Mouse (Mus musculus) regulatory T cell (primary cell): ENCODE data around the gene Hpd.

Experiments used
- in situ Hi-C: fragments of 300-600 bp; cut with MboI, MseI; formaldehyde crosslinking; loops from one replicate; pipeline ENCODE4 v1.15.1; 2025; ENCODE audit warnings: high pct_unique_total_duplicates

The Hpd gene

DNA sequence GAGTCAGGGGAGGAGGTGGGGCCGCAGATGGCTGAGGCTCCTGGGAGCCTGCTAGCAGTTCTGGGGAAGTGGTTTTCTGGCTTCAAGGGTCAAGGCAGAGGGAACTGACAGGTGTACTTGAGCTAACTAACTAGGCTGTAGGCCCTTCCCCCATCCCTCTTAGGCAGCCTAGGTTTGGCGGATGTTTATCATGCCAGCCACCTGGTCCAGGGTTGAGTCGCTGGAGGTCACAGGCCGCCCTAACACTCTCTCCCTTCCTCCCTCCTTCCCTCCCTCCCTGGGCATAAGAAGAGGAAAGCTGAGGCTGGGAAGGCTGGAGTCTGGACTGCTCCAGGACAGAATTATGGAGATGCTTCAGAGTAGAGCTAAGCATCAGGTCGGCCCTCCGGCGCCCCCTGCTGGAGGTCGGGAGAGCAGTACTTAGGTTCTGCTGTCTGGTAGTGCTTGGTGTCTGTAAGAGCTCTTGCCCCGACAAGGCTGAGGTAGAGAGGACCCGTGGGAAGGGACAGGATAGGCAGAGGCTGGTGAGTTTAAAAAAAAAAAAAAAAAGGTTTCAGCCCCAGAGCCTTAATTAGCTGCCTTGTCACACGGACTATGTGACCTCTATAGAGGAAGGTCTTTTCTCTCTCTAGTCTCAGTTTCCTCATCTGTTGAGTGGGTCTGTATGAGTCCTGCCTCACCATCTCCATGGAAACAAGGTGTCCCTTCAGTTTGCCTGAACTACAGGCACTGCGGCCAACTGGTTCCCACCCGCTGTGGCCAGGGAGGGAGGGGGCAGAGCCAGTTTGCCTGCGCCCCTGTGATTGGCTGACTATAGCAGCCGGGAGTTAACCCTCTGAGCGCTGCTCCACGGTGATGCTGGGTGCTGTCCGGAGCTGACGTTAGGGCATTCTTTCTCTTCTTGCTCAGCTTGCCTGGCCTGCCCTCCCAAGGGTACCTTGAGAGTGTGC, 32.8 kb downstream of the Hpd start:
- in situ Hi-C loops, result no loop called here

DNA sequence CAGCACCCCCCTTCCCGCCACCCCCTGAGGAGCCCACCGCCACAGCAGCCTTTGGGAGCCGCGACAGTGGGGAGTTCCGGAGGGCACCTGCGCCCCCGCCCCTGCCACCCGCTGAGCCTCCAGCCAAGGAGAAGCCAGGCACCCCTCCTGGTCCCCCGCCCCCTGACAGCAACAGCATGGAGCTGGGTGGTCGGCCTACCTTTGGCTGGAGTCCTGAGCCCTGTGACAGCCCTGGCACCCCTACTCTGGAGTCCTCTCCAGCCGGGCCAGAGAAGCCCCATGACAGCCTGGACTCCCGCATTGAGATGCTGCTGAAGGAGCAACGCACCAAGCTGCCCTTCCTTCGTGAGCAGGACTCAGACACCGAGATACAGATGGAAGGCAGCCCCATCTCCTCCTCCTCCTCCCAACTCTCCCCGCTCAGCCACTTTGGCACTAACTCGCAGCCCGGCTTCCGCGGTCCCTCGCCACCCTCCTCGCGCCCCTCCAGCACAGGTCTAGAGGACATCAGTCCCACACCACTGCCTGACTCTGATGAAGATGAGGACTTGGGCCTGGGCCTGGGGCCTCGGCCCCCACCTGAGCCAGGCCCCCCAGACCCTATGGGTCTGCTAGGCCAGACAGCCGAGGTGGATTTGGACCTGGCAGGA, 34.3 kb downstream of the Hpd start:
- in situ Hi-C loops, result no loop called here

DNA sequence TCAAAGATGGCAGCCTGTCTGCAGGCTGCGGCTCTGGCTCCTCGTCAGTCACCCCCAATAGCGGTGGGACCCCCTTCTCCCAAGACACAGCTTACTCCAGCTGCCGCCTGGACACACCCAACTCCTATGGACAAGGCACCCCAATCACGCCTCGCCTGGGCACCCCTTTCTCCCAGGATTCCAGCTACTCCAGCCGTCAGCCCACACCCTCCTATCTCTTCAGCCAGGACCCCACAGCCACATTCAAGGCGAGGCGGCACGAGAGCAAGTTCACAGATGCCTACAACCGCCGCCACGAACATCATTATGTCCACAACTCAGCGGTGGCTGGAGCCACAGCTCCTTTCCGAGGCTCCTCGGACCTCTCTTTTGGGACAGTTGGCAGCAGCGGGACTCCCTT, 35.0 kb downstream of the Hpd start:
- in situ Hi-C loops, result no loop called here

DNA sequence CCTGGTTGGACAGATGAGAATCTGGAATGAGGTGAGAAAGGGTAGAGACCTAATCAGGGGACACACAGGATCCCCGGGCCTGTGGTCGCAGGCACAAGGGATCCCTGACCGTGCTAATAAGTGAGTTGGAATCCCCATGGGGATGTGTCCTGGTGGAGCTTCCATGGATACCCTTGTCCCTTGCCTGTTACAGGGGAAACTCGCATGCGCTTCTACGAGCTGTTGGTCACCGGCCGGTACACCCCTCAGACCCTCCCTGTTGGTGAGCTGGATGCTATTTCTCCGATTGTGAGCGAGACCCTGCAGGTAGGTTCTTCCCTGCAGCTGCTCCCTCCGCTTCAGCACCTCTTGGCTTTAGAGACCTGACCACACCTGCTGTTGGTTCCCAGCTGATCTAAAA, 36.2 kb downstream of the Hpd start:
- in situ Hi-C loops, result no loop called here

DNA sequence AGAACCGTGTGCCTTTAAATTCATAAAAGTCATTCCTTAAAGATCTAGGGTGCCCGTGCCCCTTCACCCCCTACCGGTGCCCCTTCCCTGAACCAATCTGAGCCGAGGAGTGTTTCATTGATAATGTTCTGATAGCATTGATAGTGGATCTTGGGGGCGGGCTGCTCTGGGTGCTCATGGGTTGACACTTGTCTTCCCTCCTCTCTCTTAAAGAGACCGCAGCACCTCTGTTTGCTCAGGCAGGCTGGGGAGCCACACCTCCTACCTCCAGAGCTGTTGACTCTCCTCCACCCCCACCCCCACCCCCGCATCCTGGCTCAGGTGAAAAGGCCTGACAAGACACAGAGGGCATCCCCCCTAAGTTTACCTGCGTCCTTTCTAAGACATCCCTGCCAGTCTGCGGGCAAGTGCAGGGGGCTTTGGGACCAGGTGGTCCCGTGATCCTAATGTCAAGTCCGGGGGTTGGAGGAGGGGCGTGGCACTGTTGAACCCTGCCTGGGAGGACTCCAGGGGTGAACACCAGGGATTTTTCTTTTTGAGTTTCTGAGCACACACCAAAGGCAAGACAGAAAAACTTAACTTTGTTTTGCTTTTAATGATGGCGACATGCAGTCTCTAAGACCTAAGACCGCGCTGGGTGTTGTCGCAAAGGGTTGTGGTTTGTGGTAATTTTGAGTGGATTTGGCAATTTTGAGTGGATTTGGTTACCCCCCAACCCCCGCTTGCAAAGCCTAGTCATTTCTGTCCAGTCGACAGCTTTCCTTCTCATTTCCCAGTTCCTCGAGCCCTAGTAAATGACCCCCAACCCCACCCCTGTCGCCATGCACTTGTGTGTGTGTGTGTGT, 37.6 kb downstream of the Hpd start:
- in situ Hi-C loops, result no loop called here

DNA sequence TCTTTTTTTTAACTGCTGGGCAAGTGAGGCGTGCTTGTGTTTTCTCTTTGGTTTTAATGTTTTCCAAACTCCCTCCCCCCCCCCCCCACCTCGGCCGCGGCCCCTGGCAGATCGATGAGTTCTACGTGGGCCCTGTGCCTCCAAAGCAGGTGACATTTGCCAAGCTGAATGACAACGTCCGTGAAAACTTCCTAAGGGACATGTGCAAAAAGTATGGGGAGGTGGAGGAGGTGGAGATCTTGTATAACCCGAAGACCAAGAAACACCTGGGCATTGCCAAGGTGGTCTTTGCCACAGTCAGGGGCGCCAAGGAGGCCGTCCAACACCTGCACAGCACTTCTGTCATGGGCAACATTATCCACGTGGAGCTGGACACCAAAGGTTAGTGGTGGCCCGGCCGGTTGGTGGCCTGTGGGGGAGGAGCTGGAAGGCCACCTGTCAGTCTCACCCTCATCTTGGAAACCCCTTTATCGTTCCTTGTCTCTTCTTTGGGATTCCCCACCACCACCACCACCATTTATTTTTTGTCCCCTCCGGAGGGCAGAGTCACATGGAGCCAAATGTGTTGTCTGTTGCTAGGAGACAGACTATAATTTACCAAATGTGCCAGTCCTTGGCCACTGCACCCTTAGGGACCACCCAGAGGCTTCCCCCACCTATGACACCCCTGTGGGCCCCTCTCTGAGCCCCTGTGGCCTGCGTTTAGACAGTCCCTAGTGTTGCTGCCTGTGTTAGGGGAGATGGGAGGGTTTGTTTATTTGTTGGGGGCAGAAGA, 38.4 kb downstream of the Hpd start:
- in situ Hi-C loops, result no loop called here

DNA sequence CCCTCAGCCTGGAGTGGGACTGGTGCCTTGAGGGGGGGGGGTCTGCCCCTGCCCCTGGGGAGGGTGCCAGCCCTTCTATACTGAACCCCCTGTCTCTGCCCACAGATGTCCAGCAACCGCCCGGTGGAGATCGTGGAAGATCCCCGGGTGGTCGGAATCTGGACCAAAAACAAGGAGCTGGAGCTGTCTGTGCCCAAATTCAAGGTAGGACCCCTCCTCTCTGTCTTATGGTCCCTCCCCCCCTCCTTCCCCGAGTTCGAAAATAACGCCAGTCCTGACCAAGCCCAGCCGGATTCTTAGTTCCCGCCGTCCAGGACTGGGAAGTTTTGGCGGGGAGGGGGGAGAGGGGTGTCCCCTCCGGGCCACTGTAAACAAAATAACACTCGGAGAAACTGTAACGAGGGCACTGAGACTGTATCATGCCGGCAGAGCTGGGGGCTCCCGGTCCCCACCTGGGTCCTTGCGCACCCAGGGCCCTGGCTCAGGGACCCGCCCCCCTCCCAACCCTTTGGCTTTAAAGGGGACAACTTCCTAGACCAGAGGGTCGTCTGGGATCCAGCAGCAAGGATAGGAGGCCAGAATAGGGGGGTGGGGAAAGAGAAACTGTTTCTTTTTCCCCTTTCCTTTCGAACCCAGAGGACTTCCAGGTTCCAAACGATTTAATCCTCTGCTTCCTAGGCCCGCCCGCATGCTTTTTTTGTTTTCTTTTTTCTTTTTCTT, 39.1 kb downstream of the Hpd start:
- in situ Hi-C loops, result no loop called here

DNA sequence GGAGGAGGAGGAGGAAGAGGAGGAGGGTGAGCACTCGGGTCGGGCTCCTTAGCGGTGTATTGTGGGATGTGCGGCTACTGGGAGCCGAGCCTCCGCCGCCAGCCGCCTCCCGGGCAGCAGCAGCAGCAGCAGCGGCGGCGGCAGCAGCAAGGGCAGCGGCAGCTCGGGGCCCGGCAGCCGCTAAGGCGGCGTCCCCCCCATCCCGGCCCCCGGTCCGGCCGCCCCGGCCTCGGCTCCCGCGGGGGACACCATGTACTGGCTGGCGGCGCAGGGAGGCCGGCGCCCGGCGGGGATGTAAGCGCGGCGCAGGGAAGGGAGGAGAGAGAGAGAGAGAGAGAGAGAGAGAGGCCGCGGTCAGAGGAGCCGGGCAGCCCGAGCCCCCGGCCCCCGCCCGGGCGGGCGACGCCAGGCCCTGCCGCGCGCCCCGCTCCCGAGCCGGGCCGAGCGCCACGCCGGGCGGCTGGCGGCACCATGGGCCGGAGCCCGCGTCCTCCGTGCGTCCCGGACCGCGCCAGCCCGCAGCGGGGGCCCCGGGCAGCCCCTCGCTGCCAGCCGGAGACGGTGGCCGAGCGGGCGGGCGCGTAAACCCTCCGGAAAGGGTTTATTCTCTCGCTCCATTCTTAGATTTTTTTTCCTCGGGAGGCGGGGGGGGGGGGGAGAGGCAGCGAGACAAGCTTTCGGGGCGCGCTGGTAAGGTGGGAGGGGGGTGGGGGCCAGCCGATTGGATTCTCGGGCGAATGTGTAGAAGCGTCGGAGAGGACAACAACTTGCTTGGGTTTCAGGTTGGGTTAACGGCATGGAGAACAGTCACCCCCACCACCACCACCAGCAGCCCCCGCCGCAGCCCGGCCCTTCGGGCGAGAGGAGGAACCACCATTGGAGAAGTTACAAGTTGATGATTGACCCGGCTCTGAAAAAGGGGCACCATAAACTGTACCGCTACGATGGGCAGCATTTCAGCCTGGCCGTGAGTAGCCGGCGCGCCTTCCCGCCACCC, 40.1 kb downstream of the Hpd start, which contains the start of gene Setd1b:
Gene Setd1b, plus strand, starts transcription at position 33 of the 997 bp plus-strand sequence.
- in situ Hi-C loops, result no loop called here

DNA sequence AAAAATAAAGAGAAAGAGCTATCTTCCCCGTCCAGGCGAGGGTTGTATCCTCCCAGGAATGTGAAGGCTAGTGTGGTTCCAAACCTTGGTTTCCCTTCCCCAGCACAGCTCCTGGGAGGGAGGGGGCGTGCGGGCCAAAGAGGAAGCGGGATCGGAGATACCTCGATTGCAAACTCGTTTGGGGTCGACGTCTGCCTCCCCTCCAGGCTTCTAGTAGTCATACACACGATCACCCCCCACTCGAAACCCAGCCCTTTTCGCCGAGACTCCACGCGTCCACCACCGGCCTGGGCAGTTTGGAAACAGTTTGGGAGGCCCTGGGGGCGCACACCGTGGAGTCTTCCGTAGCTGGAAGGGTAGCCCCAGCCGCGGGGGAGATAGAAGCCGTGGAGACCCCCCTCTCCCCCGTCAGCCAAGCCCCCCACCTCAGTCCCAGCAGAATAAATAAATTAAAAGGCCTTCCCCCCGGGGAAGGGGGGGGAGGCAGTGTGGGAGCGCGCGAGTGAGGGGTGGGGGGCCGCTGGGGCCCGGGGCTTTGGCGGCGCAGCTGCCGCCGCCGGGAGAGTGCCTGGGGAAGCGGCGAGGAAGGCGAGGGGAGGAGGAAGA, 40.9 kb downstream of the Hpd start:
- in situ Hi-C loops, result no loop called here

DNA sequence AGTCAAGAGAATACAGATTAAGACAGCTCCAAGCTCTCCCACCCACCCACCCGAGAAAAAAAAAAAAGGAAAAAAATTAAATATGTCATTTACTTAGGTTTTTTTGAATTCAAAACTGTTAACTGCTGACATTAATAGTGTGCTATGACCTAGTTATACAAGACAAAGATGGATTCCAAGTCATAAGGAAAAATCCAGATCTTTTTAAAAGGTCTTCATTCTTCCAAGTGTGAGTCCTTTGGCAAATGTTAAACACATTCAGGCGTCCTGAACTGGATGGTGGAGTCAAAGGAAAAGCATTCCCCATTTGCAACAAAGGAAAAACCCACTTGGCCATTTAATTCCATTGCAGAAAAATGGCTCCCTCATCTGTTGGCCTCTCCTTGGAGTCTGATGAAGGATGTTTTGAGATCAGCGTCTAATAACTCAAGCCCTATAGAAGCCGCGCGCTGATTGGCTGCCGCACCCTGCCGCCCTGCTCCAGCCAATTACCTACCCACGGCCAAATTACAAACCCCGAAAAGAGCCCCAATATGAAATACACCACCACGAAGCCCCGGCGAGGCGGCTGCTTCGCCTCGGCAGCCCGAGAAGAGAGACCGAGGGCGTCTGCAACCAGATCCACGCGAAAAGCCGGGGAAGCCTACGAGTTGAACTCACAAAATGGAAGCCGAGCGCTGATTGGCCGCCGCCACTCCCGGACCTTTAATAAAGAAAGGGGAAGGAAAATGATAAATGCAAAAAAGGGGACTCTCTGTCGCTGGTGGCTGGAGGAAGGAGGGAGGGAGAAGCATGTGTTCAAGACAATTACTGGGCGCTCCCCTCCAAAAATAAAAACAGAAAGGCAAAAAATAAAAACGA, 41.6 kb downstream of the Hpd start:
- in situ Hi-C loops, result no loop called here

DNA sequence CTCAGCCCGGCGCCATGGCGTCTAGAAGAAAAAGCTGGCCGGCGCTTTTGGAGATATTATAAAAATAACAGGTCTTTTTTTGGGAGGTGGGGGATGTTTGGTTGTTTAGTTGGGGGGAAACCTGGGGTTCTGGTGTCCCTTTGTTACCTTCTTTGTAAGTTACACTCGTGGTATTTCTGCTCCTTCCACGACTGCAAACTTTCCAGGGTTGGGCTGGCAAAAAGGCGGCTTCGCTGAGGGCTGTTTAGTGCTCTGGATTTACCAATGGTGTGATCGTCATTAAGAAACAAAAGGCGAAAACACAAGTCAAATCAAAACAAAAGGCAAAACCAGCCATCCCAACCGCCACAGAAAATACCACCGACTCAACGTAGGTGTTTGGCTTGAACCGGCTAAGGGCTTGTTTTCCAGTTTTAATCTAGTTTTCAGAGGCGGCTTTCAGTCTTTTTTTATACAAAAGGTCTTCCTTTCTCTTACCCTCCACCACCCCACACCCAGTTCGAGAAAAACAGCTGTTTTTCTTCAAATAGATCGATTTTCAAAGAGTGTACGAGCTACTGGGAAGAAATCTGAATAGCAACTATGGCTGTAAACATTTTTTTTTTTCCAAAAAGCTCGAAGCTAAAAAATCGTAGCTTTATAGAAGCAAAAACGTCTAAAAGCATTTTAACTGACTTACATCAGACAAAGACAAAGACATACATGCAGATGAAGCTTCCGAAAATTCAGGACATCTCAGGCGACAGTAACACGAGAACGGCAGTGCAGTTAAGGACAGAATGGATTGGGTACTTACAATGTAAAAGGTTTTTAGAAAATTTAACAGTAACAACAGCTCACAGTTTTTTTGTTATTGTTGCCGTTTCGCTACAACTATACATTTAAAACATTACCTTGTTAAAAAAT, 42.6 kb downstream of the Hpd start:
- in situ Hi-C loops, result loop anchor here (10.0 kb wide), 1 partner anchor 975 kb away; the partner anchor contains the start of genes Arl6ip4 and Ogfod2

DNA sequence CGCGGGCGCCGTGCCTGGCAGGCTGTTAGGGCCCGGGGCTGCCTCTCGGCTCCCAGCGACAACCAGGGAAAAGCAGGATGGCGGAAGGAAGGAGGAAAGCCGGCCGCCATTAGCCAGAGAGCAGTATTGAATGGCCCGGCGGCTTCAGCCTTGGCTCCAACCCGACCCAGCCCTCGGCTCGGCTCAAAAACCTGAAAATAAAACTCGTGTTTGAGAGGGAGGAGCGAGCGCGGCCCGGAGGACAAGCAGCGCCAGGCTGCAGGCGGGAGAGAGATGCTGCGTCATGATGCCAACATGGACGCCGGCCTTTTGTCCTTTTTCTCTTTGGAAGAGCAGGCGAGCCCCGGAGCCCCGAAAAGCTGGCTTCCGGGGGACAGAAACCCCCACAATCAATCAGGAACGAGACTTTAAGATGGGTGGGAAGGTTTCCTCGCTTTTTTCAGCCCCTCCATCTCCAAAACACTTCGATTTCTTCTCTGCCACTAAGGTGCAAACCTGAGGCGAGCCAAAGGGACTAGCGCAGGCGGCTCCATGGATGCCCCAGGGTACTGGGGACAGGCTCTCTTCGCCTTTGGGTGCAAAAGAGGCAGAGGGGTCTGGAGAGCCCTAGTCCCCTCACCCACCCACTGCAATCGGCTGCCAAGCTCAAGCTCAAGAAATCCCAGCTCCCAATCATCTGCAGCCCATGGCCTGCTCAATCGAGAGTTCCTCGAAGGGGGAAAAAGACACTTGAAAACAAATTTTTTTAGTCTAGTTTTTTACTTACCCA, 43.4 kb downstream of the Hpd start:
- in situ Hi-C loops, result loop anchor here (10.0 kb wide), 1 partner anchor 976 kb away; the partner anchor contains the start of genes Arl6ip4 and Ogfod2

DNA sequence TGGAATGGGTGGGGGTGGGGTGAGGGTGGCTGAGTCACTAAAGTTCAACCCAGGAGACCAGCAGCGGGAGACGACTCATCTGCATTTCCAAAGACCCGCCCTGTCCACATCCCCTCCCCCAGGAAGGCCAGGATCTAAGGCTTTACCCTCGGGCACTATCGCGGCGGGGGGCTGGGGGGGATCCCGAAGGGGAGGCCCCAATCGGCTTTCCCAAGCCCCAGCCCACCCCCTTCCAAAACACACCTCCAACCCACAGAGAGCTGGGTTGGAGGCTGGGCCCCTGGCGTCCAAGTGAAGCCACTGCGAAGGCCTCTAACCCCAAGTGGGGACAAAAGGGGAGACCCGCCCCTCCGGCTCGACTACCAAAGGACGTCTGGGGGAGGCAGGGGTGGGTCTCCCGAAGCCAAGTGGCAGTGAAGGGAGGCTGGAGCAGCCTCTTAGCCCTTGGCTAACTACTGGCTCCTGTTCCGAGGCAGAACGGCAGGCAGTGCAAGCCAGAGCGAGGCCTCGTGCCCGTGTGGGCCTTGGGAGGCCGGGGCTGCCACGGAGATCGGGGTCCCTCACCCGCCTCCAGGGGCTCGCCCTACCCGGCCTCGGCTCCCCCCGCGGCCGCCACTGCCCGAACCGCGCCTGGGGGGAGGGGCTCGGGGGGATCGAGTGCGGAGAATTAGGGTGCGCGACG, 44.2 kb downstream of the Hpd start:
- in situ Hi-C loops, result loop anchor here (10.0 kb wide), 1 partner anchor 976 kb away; the partner anchor contains the start of genes Arl6ip4 and Ogfod2

DNA sequence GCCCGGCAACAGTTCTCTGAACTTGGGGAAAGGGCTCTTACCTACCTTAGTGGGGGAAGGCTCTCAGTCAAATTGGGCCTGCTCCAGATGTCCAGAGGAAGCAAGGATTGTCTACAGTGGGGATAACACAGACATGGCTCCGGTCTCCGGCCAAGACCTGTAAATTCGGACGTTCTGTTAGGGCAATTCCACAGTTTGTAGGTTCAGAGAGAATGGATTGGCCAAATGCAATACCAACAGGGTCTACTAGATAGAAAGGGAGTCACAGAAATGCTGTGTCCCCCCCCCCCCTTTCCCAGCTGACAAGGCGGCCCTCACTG, 44.7 kb downstream of the Hpd start:
- in situ Hi-C loops, result loop anchor here (10.0 kb wide), 1 partner anchor 977 kb away; the partner anchor contains the start of genes Arl6ip4 and Ogfod2
